Mouse (Mus musculus): ENCODE measurements around the gene Syna. TPM values are rescaled to one million over a fixed set of nuclear protein-coding genes. Genes with fewer than 3 reads are reported as not detected.

Syna gene
- polyA plus RNA-seq, 1 experiment from 2014 or later = 0.63 TPM

- no peaks in the 10 kb centered on the region for H3K27me3 ChIP-seq (replicated peaks)
- H3K9me3 ChIP-seq (replicated peaks) = no peaks in the 10 kb centered on the region
- H3K4me1 ChIP-seq = peaks cover 16% of the 10 kb centered on the region
- H3K4me3 ChIP-seq (replicated peaks) = no peak within 1 kb of the TSS
- H3K4me2 ChIP-seq = no peak within 1 kb of the TSS
- H3K36me3 ChIP-seq = no peaks in the 10 kb centered on the region
- no peak within 1 kb of the TSS for H3K9ac ChIP-seq (replicated peaks)
- H3K27ac ChIP-seq (replicated peaks) = no peak within 1 kb of the TSS
- WGBS = 84% methylated on average over 5 of the region's 5 CpGs
- no peak for ATAC-seq (ENCODE audit: low FRiP score)
Measured at GRCm38 (mm10) chr5:134581146-134581545, 21.2 kb upstream of the Syna start, which contains the start of gene Rfc2. Gene Rfc2, plus strand, starts transcription at chr5:134581366.

- Histone ChIP-seq H3K9ac (replicated peaks) (no peak overlapping the region), H3K4me1 (peaks cover 12% of the 10 kb centered on the region), H3K4me2 (no peak overlapping the region), H3K27me3 (replicated peaks) (no peaks in the 10 kb centered on the region), H3K36me3 (no peaks in the 10 kb centered on the region), H3K4me3 (replicated peaks) (no peak overlapping the region), H3K9me3 (replicated peaks) (no peaks in the 10 kb centered on the region), H3K27ac (replicated peaks) (no peak overlapping the region)
- ATAC-seq (ENCODE audit: low FRiP score) = no peak
- WGBS = 69% methylated on average over 3 of the region's 3 CpGs
Measured at GRCm38 (mm10) chr5:134579135-134579534, 19.2 kb upstream of the Syna start.

GRCm38 (mm10) chr5:134577534-134577933 is 17.6 kb upstream of the Syna start:
- no peak for ATAC-seq (ENCODE audit: low FRiP score)
- no peaks in the 10 kb centered on the region for H3K27me3 ChIP-seq (replicated peaks)
- H3K4me1 ChIP-seq = peaks cover 3% of the 10 kb centered on the region
- no peak overlapping the region for H3K9ac ChIP-seq (replicated peaks)
- no peak overlapping the region for H3K4me3 ChIP-seq (replicated peaks)
- no peak overlapping the region for H3K4me2 ChIP-seq
- WGBS = 91% methylated on average over 7 of the region's 7 CpGs
- H3K36me3 ChIP-seq = no peaks in the 10 kb centered on the region
- no peaks in the 10 kb centered on the region for H3K9me3 ChIP-seq (replicated peaks)
- H3K27ac ChIP-seq (replicated peaks) = no peak overlapping the region

GRCm38 (mm10) chr5:134576517-134577220 is 16.7 kb upstream of the Syna start:
- H3K27ac ChIP-seq (replicated peaks) = no peak overlapping the region
- no peak overlapping the region for H3K9ac ChIP-seq (replicated peaks)
- H3K4me2 ChIP-seq = no peak overlapping the region
- H3K4me1 ChIP-seq = peaks cover 9% of the 10 kb centered on the region
- no peak for ATAC-seq (ENCODE audit: low FRiP score)
- H3K9me3 ChIP-seq (replicated peaks) = no peaks in the 10 kb centered on the region
- WGBS = 83% methylated on average over 14 of the region's 14 CpGs
- H3K36me3 ChIP-seq = no peaks in the 10 kb centered on the region
- H3K27me3 ChIP-seq (replicated peaks) = no peaks in the 10 kb centered on the region
- H3K4me3 ChIP-seq (replicated peaks) = no peak overlapping the region

GRCm38 (mm10) chr5:134575833-134576232 is 15.9 kb upstream of the Syna start:
- Histone ChIP-seq H3K36me3 (no peaks in the 10 kb centered on the region), H3K4me2 (no peak overlapping the region), H3K4me3 (replicated peaks) (no peak overlapping the region), H3K9ac (replicated peaks) (no peak overlapping the region), H3K9me3 (replicated peaks) (no peaks in the 10 kb centered on the region), H3K4me1 (peaks cover 9% of the 10 kb centered on the region), H3K27me3 (replicated peaks) (no peaks in the 10 kb centered on the region), H3K27ac (replicated peaks) (no peak overlapping the region)
- 97% methylated on average over 5 of the region's 5 CpGs for WGBS
- ATAC-seq (ENCODE audit: low FRiP score) = no peak

GRCm38 (mm10) chr5:134572508-134573214 is 12.7 kb upstream of the Syna start:
- no peaks in the 10 kb centered on the region for H3K36me3 ChIP-seq
- peaks cover 9% of the 10 kb centered on the region for H3K4me1 ChIP-seq
- H3K9ac ChIP-seq (replicated peaks) = peak overlapping the region; percentile 56; the same call in 1 of the 2 replicates
- 34% methylated on average over 10 of the region's 10 CpGs for WGBS
- H3K9me3 ChIP-seq (replicated peaks) = no peaks in the 10 kb centered on the region
- ATAC-seq (ENCODE audit: low FRiP score) = no peak
- H3K27ac ChIP-seq (replicated peaks) = peak overlapping the region; percentile 74; the same call in 1 of the 2 replicates
- peak overlapping the region; percentile 87 for H3K4me2 ChIP-seq
- H3K4me3 ChIP-seq (replicated peaks) = peak overlapping the region; percentile 51
- no peaks in the 10 kb centered on the region for H3K27me3 ChIP-seq (replicated peaks)

- peak; percentile 77 for ATAC-seq (ENCODE audit: low FRiP score)
- peak overlapping the region; percentile 56 for H3K9ac ChIP-seq (replicated peaks)
- H3K4me1 ChIP-seq = peaks cover 9% of the 10 kb centered on the region
- H3K4me2 ChIP-seq = peak overlapping the region; percentile 87
- no peaks in the 10 kb centered on the region for H3K36me3 ChIP-seq
- 2% methylated on average over 23 of the region's 23 CpGs for WGBS
- no peaks in the 10 kb centered on the region for H3K9me3 ChIP-seq (replicated peaks)
- peak overlapping the region; percentile 74 for H3K27ac ChIP-seq (replicated peaks)
- H3K4me3 ChIP-seq (replicated peaks) = peak overlapping the region; percentile 51
- no peaks in the 10 kb centered on the region for H3K27me3 ChIP-seq (replicated peaks)
Measured at GRCm38 (mm10) chr5:134571730-134572507, 11.9 kb upstream of the Syna start.

GRCm38 (mm10) chr5:134568964-134569491 is 9.1 kb upstream of the Syna start:
- no peak for ATAC-seq (ENCODE audit: low FRiP score)
- H3K9ac ChIP-seq (replicated peaks) = no peak overlapping the region
- 62% methylated on average over 8 of the region's 8 CpGs for WGBS
- H3K27ac ChIP-seq (replicated peaks) = no peak overlapping the region
- no peak overlapping the region for H3K4me2 ChIP-seq
- H3K4me3 ChIP-seq (replicated peaks) = no peak overlapping the region
- H3K27me3 ChIP-seq (replicated peaks) = no peaks in the 10 kb centered on the region
- no peaks in the 10 kb centered on the region for H3K36me3 ChIP-seq
- H3K9me3 ChIP-seq (replicated peaks) = no peaks in the 10 kb centered on the region
- H3K4me1 ChIP-seq = peaks cover 9% of the 10 kb centered on the region

- no peak overlapping the region for H3K4me3 ChIP-seq (replicated peaks)
- H3K9me3 ChIP-seq (replicated peaks) = no peaks in the 10 kb centered on the region
- WGBS = 71% methylated on average over 3 of the region's 3 CpGs
- H3K36me3 ChIP-seq = no peaks in the 10 kb centered on the region
- no peak overlapping the region for H3K4me2 ChIP-seq
- no peak overlapping the region for H3K27ac ChIP-seq (replicated peaks)
- H3K4me1 ChIP-seq = peaks cover 9% of the 10 kb centered on the region
- H3K27me3 ChIP-seq (replicated peaks) = no peaks in the 10 kb centered on the region
- no peak for ATAC-seq (ENCODE audit: low FRiP score)
- no peak overlapping the region for H3K9ac ChIP-seq (replicated peaks)
Measured at GRCm38 (mm10) chr5:134568030-134568429, 8.1 kb upstream of the Syna start.

GRCm38 (mm10) chr5:134567445-134567844 is 7.5 kb upstream of the Syna start:
- no peak for ATAC-seq (ENCODE audit: low FRiP score)
- Histone ChIP-seq H3K9me3 (replicated peaks) (no peaks in the 10 kb centered on the region), H3K4me1 (peaks cover 5% of the 10 kb centered on the region), H3K36me3 (no peaks in the 10 kb centered on the region), H3K27me3 (replicated peaks) (no peaks in the 10 kb centered on the region), H3K27ac (replicated peaks) (no peak overlapping the region), H3K4me2 (no peak overlapping the region), H3K9ac (replicated peaks) (no peak overlapping the region), H3K4me3 (replicated peaks) (no peak overlapping the region)
- 89% methylated on average over 4 of the region's 4 CpGs for WGBS

GRCm38 (mm10) chr5:134565696-134566095 is 5.7 kb upstream of the Syna start:
- no peak for ATAC-seq (ENCODE audit: low FRiP score)
- Histone ChIP-seq H3K9me3 (replicated peaks) (no peaks in the 10 kb centered on the region), H3K27ac (replicated peaks) (no peak overlapping the region), H3K27me3 (replicated peaks) (no peaks in the 10 kb centered on the region), H3K9ac (replicated peaks) (no peak overlapping the region), H3K36me3 (no peaks in the 10 kb centered on the region), H3K4me2 (no peak overlapping the region), H3K4me3 (replicated peaks) (no peak overlapping the region), H3K4me1 (no peaks in the 10 kb centered on the region)
- 96% methylated on average over 6 of the region's 6 CpGs for WGBS

Data from neural tube, embryonic 15.5 days (tissue).